Mouse (Mus musculus) embryonic facial prominence, embryonic 10.5 days (tissue): Measurements from ENCODE around the gene Trpv4. TPM values are rescaled to one million over a fixed set of nuclear protein-coding genes. Genes with fewer than 3 reads are reported as not detected.

Experiments
- DNase-seq: peaks from one replicate; pipeline ENCODE4 v3.0.0-alpha.2; 2017; ENCODE audit warnings: low spot score
- H3K27ac ChIP-seq: fragments of 300-500 bp; sonication (generic); replicated peaks from 2 replicates; pipeline ENCODE4 v1.5.1; 2016; ENCODE audit warnings: mild to moderate bottlenecking
- H3K27me3 ChIP-seq: fragments of 300-500 bp; sonication (generic); replicated peaks from 2 replicates; pipeline ENCODE4 v1.6.1; 2016; ENCODE audit warnings: low read depth, mild to moderate bottlenecking; ENCODE audit not compliant: poor library complexity, severe bottlenecking
- H3K36me3 ChIP-seq: fragments of 300-500 bp; sonication (generic); replicated peaks from 2 replicates; pipeline ENCODE4 v1.6.1; 2016; ENCODE audit warnings: mild to moderate bottlenecking, moderate library complexity
- H3K4me1 ChIP-seq: fragments of 300-500 bp; sonication (generic); 2 replicates; pipeline ENCODE4 v1.6.1; 2016
- H3K4me3 ChIP-seq: fragments of 300-500 bp; sonication (generic); 2 replicates; pipeline ENCODE4 v1.5.1; 2016; ENCODE audit warnings: mild to moderate bottlenecking, moderate library complexity
- H3K9me3 ChIP-seq: fragments of 300-500 bp; sonication (generic); 2 replicates; pipeline ENCODE4 v1.6.1; 2016; ENCODE audit warnings: mild to moderate bottlenecking
- WGBS: fragments of 180-500 bp; shearing (Covaris S2); methylation state at CpG from one replicate; pipeline ENCODE4 v1.1.7; 2016; 5-methylcytosine and 5-hydroxymethylcytosine counted together
- polyA plus RNA-seq: library from polyadenylated mRNA; unstranded; fragments of >200 nt; fragmentation: Nextera tagmentation; extraction: Ambion mirVana; gene quantifications from 2 replicates; pipeline ENCODE4 v1.2.1, GENCODE M21; 2016

The Trpv4 gene
- polyA plus RNA-seq, 1 experiment from 2014 or later, result 0.91 TPM

DNA sequence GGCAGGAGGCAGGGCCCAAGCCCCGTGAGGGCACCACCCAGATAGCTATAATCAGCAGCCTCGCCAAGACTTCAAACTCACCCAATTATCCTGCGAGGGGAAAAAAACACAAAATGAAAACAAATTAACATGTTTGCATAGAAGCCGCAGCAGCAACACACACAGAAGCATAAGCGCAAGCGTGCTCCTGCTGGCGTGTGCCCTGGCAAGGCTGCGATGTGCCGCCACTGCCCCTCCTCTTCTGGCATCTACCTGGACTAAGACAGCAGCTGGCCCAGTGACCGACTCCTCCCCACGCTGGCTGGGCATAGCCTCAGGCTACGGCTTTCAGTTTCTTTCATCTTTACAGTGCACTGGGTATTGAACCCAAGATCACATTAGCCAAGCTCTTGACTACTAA, 76.7 kb downstream of the Trpv4 start:
- Histone ChIP-seq H3K36me3 (peaks cover 10% of the 10 kb centered on the region), H3K4me1 (peaks cover 84% of the 10 kb centered on the region), H3K9me3 (no peaks in the 10 kb centered on the region), H3K27me3 (no peaks in the 10 kb centered on the region; the same call in 1 of the 2 replicates), H3K4me3 (no peak overlapping the region), H3K27ac (peak overlapping the region; percentile 65; the same call in 1 of the 2 replicates)
- DNase-seq, result no peak
- 78% methylated on average over 12 of the region's 12 CpGs for WGBS

DNA sequence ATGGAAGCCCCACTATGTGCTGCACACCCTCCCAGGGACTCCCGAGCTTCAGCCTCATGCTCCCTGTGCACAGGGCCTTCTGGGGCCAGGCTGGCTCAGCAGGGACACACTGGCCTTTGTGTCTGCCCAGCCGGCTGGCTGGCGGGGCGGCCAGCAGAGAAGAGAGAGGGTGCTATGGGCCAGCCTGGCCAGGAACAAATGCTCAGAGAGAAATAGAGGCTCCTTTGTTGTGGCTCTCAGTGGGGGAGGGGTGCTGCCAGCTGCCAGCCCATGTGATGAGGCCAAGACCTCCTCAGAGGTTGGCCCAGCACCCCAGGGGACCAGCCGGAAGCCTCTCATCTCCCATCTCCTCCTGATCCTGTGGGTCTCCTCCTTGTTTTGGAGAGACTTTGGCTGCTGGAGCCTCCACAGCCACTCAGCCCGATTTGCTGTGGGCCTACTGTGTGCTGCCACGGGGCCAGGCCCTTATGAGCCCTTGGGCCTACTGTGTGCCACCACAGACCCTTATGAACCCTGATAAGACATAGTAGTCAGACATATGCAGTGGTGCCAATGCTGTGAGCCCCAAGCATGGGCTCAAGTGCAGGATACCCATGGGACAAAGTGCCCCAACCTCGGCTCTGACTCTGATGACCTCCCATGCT, 78.4 kb downstream of the Trpv4 start:
- peak overlapping the region; percentile 75 for H3K27ac ChIP-seq
- peaks cover 10% of the 10 kb centered on the region for H3K27me3 ChIP-seq
- no peak overlapping the region for H3K4me3 ChIP-seq
- WGBS, result 53% methylated on average over 8 of the region's 8 CpGs
- H3K9me3 ChIP-seq, result no peaks in the 10 kb centered on the region
- peaks cover 10% of the 10 kb centered on the region for H3K36me3 ChIP-seq
- peaks cover 84% of the 10 kb centered on the region for H3K4me1 ChIP-seq
- DNase-seq, result no peak

DNA sequence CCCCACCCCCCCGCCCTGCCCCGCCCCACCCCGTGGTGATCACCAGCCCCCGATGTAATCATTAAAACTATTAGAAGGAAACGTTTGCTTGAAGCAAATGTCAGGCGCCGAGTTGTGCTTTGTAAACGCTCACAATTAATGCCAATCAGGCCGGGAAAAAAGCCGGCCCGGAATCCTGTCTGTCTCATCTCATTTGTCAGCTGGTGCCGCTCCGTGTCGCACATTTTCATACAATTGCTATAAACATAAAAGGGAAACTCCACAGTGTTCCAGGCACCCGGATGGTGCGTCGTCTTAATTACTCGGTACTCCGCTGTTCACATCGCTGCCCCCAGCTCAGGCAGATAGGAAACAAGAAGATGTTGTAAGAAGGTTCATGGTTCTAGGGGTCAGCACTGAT, 79.9 kb downstream of the Trpv4 start:
- peaks cover 84% of the 10 kb centered on the region for H3K4me1 ChIP-seq
- no peak overlapping the region for H3K27ac ChIP-seq

DNA sequence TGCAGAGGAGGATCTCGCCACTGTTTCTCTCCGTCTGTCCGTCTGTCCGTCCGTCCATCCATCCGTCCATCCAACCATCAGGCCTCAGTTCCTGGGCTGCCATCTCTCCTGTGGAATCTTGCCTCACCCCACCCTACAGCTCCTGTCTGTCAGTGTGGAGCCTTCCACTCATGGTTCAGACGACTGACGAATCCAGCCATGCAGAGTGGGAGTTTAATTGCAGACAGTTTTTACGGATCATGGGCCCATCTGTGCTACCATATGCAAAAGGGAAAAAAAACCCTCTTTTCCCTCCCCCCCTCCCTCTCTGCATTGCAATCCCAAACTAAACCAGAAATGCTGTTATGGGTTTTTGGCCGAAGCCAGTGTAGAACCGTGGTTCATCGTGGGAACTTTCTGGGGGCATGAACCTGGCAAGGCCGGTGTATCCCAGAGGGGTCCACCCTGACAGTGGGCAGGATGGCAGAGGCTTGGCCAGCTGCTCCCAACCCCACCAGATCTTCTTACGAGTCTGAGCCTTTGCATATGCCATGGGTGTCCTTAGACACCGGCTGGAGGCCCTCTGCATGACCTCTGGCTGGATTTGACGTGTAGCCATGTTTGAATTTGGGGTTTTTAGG, 82.1 kb downstream of the Trpv4 start:
- DNase-seq, result no peak
- 88% methylated on average over 16 of the region's 16 CpGs for WGBS
- Histone ChIP-seq H3K27ac (no peak overlapping the region), H3K4me1 (peaks cover 91% of the 10 kb centered on the region), H3K4me3 (0 out of 2 replicates have a peak overlapping the region, but pooled peaks have one; percentile 3), H3K36me3 (peaks cover 10% of the 10 kb centered on the region), H3K27me3 (peaks cover 47% of the 10 kb centered on the region), H3K9me3 (no peaks in the 10 kb centered on the region)

More for the DNA sequence above, 79.9 kb downstream of the Trpv4 start:
- no peak for DNase-seq
- WGBS, result 56% methylated on average over 20 of the region's 20 CpGs
- Histone ChIP-seq H3K36me3 (peaks cover 10% of the 10 kb centered on the region), H3K4me3 (0 out of 2 replicates have a peak overlapping the region, but pooled peaks have one; percentile 13), H3K9me3 (no peaks in the 10 kb centered on the region), H3K27me3 (peaks cover 24% of the 10 kb centered on the region)

DNA sequence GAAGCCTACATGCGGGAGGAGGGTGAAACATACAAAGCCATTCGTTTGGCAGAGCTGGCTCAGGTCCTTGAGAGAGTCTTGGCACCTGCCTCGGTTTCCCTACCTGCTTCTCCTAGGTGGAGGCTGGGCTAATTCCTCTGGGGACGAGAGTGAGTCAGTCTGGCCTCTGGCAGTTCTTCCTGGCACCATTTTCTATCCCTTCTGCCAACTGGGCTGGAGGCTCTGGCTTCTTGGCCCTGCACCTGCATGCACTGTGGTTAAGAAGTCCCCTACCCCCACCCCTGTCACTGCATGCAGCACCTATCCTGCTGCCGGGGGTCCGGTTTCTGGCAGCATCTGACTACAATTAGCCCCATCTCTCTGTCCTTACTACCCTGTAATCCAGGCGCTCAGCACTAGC, 82.7 kb downstream of the Trpv4 start:
- DNase-seq, result no peak
- H3K27me3 ChIP-seq, result peaks cover 53% of the 10 kb centered on the region
- H3K4me1 ChIP-seq, result peaks cover 94% of the 10 kb centered on the region
- H3K36me3 ChIP-seq, result peaks cover 10% of the 10 kb centered on the region
- H3K27ac ChIP-seq, result 0 out of 2 replicates have a peak overlapping the region, but pooled peaks have one; percentile 8
- no peaks in the 10 kb centered on the region for H3K9me3 ChIP-seq
- WGBS, result 68% methylated on average over 7 of the region's 7 CpGs
- no peak overlapping the region; the same call in 1 of the 2 replicates for H3K4me3 ChIP-seq

DNA sequence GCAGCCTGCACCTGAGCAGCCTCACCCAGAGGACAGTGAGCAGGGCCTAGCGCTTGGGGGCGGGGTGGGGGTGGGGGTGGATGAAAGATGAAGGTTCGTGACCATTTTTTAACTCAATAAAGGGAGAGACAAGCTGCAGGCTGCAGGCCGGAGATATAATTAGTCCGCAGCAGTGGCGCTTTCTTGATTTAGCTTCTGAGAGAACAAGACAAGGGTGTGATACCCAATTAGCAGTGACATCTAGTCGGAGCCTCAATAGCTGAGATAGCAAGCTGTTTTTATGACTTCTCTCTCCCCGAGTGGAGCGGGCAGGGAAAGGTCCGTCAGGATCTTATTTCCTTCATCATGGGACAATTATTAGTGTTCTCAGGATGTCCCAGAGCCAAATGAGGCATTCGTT, 83.2 kb downstream of the Trpv4 start:
- Histone ChIP-seq H3K4me3 (peak overlapping the region; percentile 13; the same call in 1 of the 2 replicates), H3K9me3 (no peaks in the 10 kb centered on the region), H3K27me3 (peaks cover 57% of the 10 kb centered on the region), H3K27ac (no peak overlapping the region; the same call in 1 of the 2 replicates), H3K4me1 (peaks cover 96% of the 10 kb centered on the region), H3K36me3 (peaks cover 8% of the 10 kb centered on the region)
- no peak for DNase-seq
- WGBS, result 39% methylated on average over 11 of the region's 11 CpGs

DNA sequence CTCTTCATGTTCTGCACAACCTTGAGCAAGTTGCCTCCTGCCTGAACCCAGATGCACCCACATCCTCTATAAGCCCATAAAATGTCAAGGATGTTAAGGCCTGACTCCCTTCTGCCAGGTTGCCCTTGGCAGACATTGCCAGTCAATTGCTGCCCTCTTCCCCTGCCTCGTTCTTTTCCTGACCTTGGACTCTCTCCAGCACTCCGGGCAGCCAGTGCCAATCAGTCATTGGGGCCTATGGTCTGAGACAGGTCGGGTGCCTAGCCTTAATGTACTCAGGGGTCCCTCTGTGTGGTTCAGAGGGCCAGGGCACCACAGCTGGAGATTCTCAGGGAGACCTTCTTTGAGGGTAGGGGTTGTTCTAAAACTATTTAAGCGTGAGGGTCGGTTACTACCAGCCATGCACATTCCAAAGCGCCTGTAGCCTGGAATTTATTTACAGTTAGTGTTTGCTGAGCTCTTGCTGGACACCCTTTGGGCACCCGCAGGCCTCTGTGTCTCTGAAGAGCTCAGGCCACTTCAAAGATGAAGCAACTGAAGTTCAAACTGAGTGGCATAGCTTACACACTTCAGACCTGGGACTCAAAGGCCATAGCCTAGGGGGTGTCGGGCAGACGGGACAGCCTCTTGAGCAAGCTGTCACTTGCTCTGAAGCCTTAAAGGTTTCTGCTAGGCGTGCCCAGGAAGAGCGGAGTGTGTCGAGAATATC, 84.1 kb downstream of the Trpv4 start:
- H3K36me3 ChIP-seq, result no peaks in the 10 kb centered on the region
- no peak overlapping the region for H3K27ac ChIP-seq
- H3K4me1 ChIP-seq, result peaks cover 96% of the 10 kb centered on the region
- WGBS, result 70% methylated on average over 12 of the region's 12 CpGs
- H3K9me3 ChIP-seq, result no peaks in the 10 kb centered on the region
- H3K4me3 ChIP-seq, result peak overlapping the region; percentile 13; the same call in 1 of the 2 replicates
- no peak for DNase-seq
- peaks cover 67% of the 10 kb centered on the region for H3K27me3 ChIP-seq

DNA sequence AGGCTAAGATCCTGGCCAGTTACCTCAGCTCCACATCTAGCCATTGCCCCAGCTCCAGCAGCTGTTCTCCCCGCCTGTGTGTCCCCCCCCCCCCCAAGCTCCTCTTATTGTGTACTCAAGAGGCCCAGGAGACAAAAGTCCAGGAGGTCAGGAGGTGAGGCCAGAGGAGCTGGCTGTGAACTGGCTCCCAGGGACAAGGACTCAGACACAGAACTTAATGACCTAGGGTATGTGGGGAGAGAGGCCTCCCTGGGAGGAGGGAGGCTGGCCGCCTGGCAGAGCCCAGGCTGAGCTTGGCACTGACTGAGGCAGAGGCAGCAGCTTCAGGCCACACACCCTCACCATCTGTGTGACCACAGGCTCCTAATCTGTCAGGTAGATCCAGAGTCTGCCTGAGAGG, 85.2 kb downstream of the Trpv4 start:
- no peak for DNase-seq
- H3K36me3 ChIP-seq, result no peaks in the 10 kb centered on the region
- peak overlapping the region; percentile 82 for H3K4me3 ChIP-seq
- no peaks in the 10 kb centered on the region for H3K9me3 ChIP-seq
- H3K27ac ChIP-seq, result no peak overlapping the region
- H3K27me3 ChIP-seq, result peaks cover 76% of the 10 kb centered on the region
- 15% methylated on average over 2 of the region's 2 CpGs for WGBS
- peaks cover 98% of the 10 kb centered on the region for H3K4me1 ChIP-seq

Other genes starting within 250 kb of the Trpv4 start
- gene Mmab, start 214.4 kb downstream of the Trpv4 start, polyA plus RNA-seq, result 33.2 and 34.4 TPM in 2 replicates
- gene Mvk, start 214.2 kb downstream of the Trpv4 start, polyA plus RNA-seq, result 54.9 and 55.0 TPM in 2 replicates
- gene Fam222a, start 90.4 kb downstream of the Trpv4 start, polyA plus RNA-seq, result 2.3 and 3.8 TPM in 2 replicates
- 75.1 and 79.0 TPM in 2 replicates for gene Gltp, start 32.6 kb upstream of the Trpv4 start, polyA plus RNA-seq
- gene Tchp, start 49.3 kb upstream of the Trpv4 start, polyA plus RNA-seq, result 20.7 and 22.0 TPM in 2 replicates
- gene Ankrd13a, start 116.3 kb upstream of the Trpv4 start, polyA plus RNA-seq, result 44.4 and 48.1 TPM in 2 replicates
- gene Git2, start 117.1 kb upstream of the Trpv4 start, polyA plus RNA-seq, result 36.7 and 38.1 TPM in 2 replicates
- 108 TPM in 2 replicates for gene 1500011B03Rik, start 165.0 kb upstream of the Trpv4 start, polyA plus RNA-seq
- not detected in 2 replicates for gene 4930519G04Rik, start 195.2 kb upstream of the Trpv4 start, polyA plus RNA-seq
- 0.08 and 0.12 TPM in 2 replicates for gene Gm9936, start 200.3 kb upstream of the Trpv4 start, polyA plus RNA-seq
- 0.68 and 0.72 TPM in 2 replicates for gene Oasl2, start 238.5 kb upstream of the Trpv4 start, polyA plus RNA-seq